Comparison of ENCODE assay signal across 10 mouse cellular contexts in the genomic region with DNA sequence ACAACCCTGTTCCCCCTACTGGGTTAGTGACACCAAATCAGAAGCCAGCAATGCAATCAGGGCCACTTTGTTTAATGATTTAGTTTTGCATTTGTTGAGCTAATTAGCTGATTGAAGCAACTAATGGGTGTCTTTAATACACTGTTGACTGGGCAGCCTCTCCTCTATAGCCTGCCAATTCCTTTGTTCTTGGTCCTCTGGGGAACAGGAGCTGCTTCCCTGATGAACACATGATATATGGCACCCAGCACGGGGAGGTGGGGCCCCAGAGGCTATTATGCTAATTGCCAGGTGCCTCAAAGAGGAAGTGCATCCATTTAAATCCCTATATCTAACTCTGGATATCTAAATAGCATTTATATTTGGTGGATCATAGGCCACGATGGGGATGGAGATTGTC.
A peak's percentile ranks its signal among the peaks of the same experiment; 100 is the strongest.
DNase-seq lines count a peak whose midpoint lies in the region; ATAC-seq and TF ChIP-seq lines count a peak whose summit lies in the region.
"Had no signal": no experiment of that assay in that cellular context is flagged by ENCODE, and none has a peak within 500 bp of the region (broad histone marks: within the 10 kb centered on the region; RNA-seq: fewer than 3 reads in every experiment).

No protein-coding gene starts in this region.

- no peak for TF ChIP-seq RAD21 in CH12.LX (IDR thresholded peaks at IDR 0.05; ENCODE audit: low read depth, low read length)

- no peak overlapping the region for H3K4me2 ChIP-seq in embryonic facial prominence, embryonic 11.5 days (ENCODE audit: low read depth, low read length)
- H3K4me2 ChIP-seq in CH12.LX (ENCODE audit: insufficient read depth, low read depth, poor library complexity, severe bottlenecking), result peak overlapping the region; percentile 6; the same call in 1 of the 2 replicates
- H3K4me2 ChIP-seq in forebrain, postnatal 0 days (ENCODE audit: low read depth), result no peak overlapping the region
- H3K4me2 ChIP-seq: heart, embryonic 13.5 days had no signal

- dilution Hi-C loops in CH12.LX (cut with MboI; ENCODE audit: extremely low pct_ligation_motif_present, extremely low pct_unique_long_range_greater_than_20kb, low sequenced_read_pairs), result no loop called here

- 47% methylated on average over 2 of the region's 2 CpGs for WGBS in embryonic facial prominence, embryonic 11.5 days
- WGBS in embryonic facial prominence, embryonic 10.5 days, result 58% methylated on average over 2 of the region's 2 CpGs
- 9% methylated on average over 2 of the region's 2 CpGs for WGBS in forebrain, postnatal 0 days

- no peak for TF ChIP-seq CTCF in CH12.LX (conservative IDR thresholded peaks at IDR 0.05 in 1 of 2, IDR thresholded peaks at IDR 0.05 in 1 of 2; ENCODE audit: low read depth in 2 of 2, low read length in 2 of 2)
- TF ChIP-seq CTCF in forebrain, postnatal 0 days (IDR thresholded peaks at IDR 0.05; ENCODE audit: low read depth), result no peak

- no peak for TF ChIP-seq EP300 in CH12.LX (IDR thresholded peaks at IDR 0.05; ENCODE audit: low read length)

- ATAC-seq in embryonic facial prominence, embryonic 11.5 days (replicated peaks; ENCODE audit: insufficient number of reproducible peaks, low FRiP score, low TSS enrichment, low read depth), result 0 out of 2 replicates have a peak, but pooled peaks have one; percentile 67
- ATAC-seq in forebrain, postnatal 0 days, result peak; percentile 91
- no peak for ATAC-seq in megakaryocyte progenitor cell, adult 5-6 weeks (replicated peaks; ENCODE audit: poor library complexity)

- no peaks in the 10 kb centered on the region for H3K79me2 ChIP-seq in CH12.LX (replicated peaks; ENCODE audit: control insufficient read depth, extremely low read depth, insufficient read depth, poor library complexity, severe bottlenecking)

- in situ Hi-C loops in CH12.LX (cut with MboI; ENCODE audit: low pct_ligation_motif_present, low pct_unique_long_range_greater_than_20kb, low sequenced_read_pairs), result no loop called here

- H3K36me3 ChIP-seq in embryonic facial prominence, embryonic 11.5 days (replicated peaks; ENCODE audit: control insufficient read depth, insufficient read depth, low read depth, low read length), result no peaks in the 10 kb centered on the region
- H3K36me3 ChIP-seq in embryonic facial prominence, embryonic 10.5 days (replicated peaks), result no peaks in the 10 kb centered on the region
- H3K36me3 ChIP-seq in CH12.LX (replicated peaks in 1 of 2; ENCODE audit: control insufficient read depth in 1 of 2, insufficient read depth in 1 of 2, low read length in 1 of 2), result no peaks in the 10 kb centered on the region
- H3K36me3 ChIP-seq in forebrain, postnatal 0 days (ENCODE audit: insufficient read depth), result no peaks in the 10 kb centered on the region
- H3K36me3 ChIP-seq: heart, embryonic 13.5 days had no signal

- no peak overlapping the region for H3K9ac ChIP-seq in embryonic facial prominence, embryonic 11.5 days (replicated peaks; ENCODE audit: low read length)
- H3K9ac ChIP-seq in CH12.LX (ENCODE audit: insufficient read depth, low read depth), result no peak overlapping the region
- H3K9ac ChIP-seq in forebrain, postnatal 0 days, result no peak overlapping the region
- H3K9ac ChIP-seq: heart, embryonic 13.5 days had no signal

- DNase-seq in embryonic facial prominence, embryonic 11.5 days (ENCODE audit: low spot score), result no peak
- DNase-seq in embryonic facial prominence, embryonic 10.5 days (ENCODE audit: low spot score), result no peak
- DNase-seq in CH12.LX (ENCODE audit: extremely low read depth), result peak; percentile 25
- DNase-seq in forebrain, postnatal 0 days, result peak; percentile 73
- DNase-seq in kidney, postnatal 14 days, result peak; percentile 22
- DNase-seq in cerebellum, postnatal 14 days, result no peak
- no peak for DNase-seq in left cerebral cortex, adult 8-10 months (ENCODE audit: low spot score in 2 of 2)

- no peaks in the 10 kb centered on the region for H3K4me1 ChIP-seq in embryonic facial prominence, embryonic 11.5 days (ENCODE audit: control insufficient read depth, insufficient read depth, low read length)
- H3K4me1 ChIP-seq in embryonic facial prominence, embryonic 10.5 days, result peaks cover 24% of the 10 kb centered on the region
- H3K4me1 ChIP-seq in CH12.LX (ENCODE audit: control insufficient read depth in 1 of 2, insufficient read depth in 2 of 2), result peaks cover 5 to 34% of the 10 kb centered on the region in 2 experiments
- 0 out of 2 replicates have a peak, but pooled peaks cover 3% of the 10 kb centered on the region for H3K4me1 ChIP-seq in forebrain, postnatal 0 days (ENCODE audit: insufficient read depth)

- no peaks in the 10 kb centered on the region for H3K9me3 ChIP-seq in embryonic facial prominence, embryonic 11.5 days (replicated peaks; ENCODE audit: control insufficient read depth, low read length)
- no peaks in the 10 kb centered on the region for H3K9me3 ChIP-seq in embryonic facial prominence, embryonic 10.5 days
- no peaks in the 10 kb centered on the region for H3K9me3 ChIP-seq in CH12.LX (replicated peaks; ENCODE audit: low read length)
- no peaks in the 10 kb centered on the region for H3K9me3 ChIP-seq in forebrain, postnatal 0 days (ENCODE audit: low read length)
- H3K9me3 ChIP-seq: heart, embryonic 13.5 days had no signal

- no peaks in the 10 kb centered on the region for H3K27me3 ChIP-seq in embryonic facial prominence, embryonic 11.5 days (ENCODE audit: control insufficient read depth, insufficient read depth, low read length)
- no peaks in the 10 kb centered on the region for H3K27me3 ChIP-seq in embryonic facial prominence, embryonic 10.5 days (replicated peaks; ENCODE audit: low read depth, poor library complexity, severe bottlenecking)
- no peaks in the 10 kb centered on the region for H3K27me3 ChIP-seq in CH12.LX (replicated peaks)
- H3K27me3 ChIP-seq in forebrain, postnatal 0 days (ENCODE audit: insufficient read depth, low read length), result no peaks in the 10 kb centered on the region
- H3K27me3 ChIP-seq: heart, embryonic 13.5 days had no signal

- TF ChIP-seq POLR2A in CH12.LX (IDR thresholded peaks at IDR 0.05; ENCODE audit: low read depth, low read length), result no peak

- H3K27ac ChIP-seq in embryonic facial prominence, embryonic 11.5 days (replicated peaks; ENCODE audit: low read depth, low read length), result no peak overlapping the region
- H3K27ac ChIP-seq in embryonic facial prominence, embryonic 10.5 days (replicated peaks), result no peak overlapping the region
- H3K27ac ChIP-seq in CH12.LX (ENCODE audit: insufficient read depth, low read depth), result no peak overlapping the region
- no peak overlapping the region for H3K27ac ChIP-seq in forebrain, postnatal 0 days (ENCODE audit: low read depth, low read length)
- H3K27ac ChIP-seq: heart, embryonic 13.5 days had no signal

- no peak overlapping the region for H3K4me3 ChIP-seq in embryonic facial prominence, embryonic 11.5 days (ENCODE audit: low read depth, low read length)
- no peak overlapping the region for H3K4me3 ChIP-seq in embryonic facial prominence, embryonic 10.5 days
- no peak overlapping the region for H3K4me3 ChIP-seq in CH12.LX (replicated peaks in 1 of 3; ENCODE audit: low read depth in 2 of 3, low read length in 2 of 3, poor library complexity in 1 of 3)
- H3K4me3 ChIP-seq in forebrain, postnatal 0 days (ENCODE audit: low read depth, low read length), result no peak overlapping the region
- H3K4me3 ChIP-seq: heart, embryonic 13.5 days; myocyte had no signal

TF ChIP-seq in CH12.LX, 34 proteins besides CTCF, POLR2A, EP300 and RAD21:
- no peak for TF ChIP-seq SIN3A (IDR thresholded peaks at IDR 0.05; ENCODE audit: low read length)
- 0 out of 2 replicates have a peak, but pooled peaks have one; percentile 14 for TF ChIP-seq ELF1 (IDR thresholded peaks at IDR 0.05; ENCODE audit: low read depth, low read length)
- TF ChIP-seq MYC (IDR thresholded peaks at IDR 0.05; ENCODE audit: low read depth, low read length), result no peak
- TF ChIP-seq POLR2AphosphoS2 (IDR thresholded peaks at IDR 0.05; ENCODE audit: low read depth, low read length), result no peak
- TF ChIP-seq MAZ (IDR thresholded peaks at IDR 0.05; ENCODE audit: low read depth, low read length), result no peak
- no peak for TF ChIP-seq ZMIZ1 (IDR thresholded peaks at IDR 0.05; ENCODE audit: low read depth, low read length)
- TF ChIP-seq BHLHE40 (IDR thresholded peaks at IDR 0.05; ENCODE audit: low read depth, low read length), result peak; percentile 44; the same call in 1 of the 2 replicates

Comparison
In these comparisons a context has a peak if more than half of its experiments do, and no peak if none do; other contexts are left out.
1. DNase-seq: peak in CH12.LX (single experiment), forebrain, postnatal 0 days (single experiment) and kidney, postnatal 14 days (single experiment); none in embryonic facial prominence, embryonic 11.5 days (single experiment), embryonic facial prominence, embryonic 10.5 days (single experiment), cerebellum, postnatal 14 days (0 of 2) and left cerebral cortex, adult 8-10 months (0 of 2).